Mouse (Mus musculus) G1E-ER4 (cell line): Measurements from ENCODE around the gene Prkch. TPM values are rescaled to one million over a fixed set of nuclear protein-coding genes. Genes with fewer than 3 reads are reported as not detected.

Experiments
- GATA1 ChIP-seq: IDR thresholded peaks from one replicate; pipeline ENCODE4 v1.8.0; 2012; ENCODE audit warnings: low read length, inconsistent platforms
- polyA plus RNA-seq: library from polyadenylated mRNA; stranded (reverse); fragments of >175 nt; gene quantifications from 2 replicates; pipeline ENCODE4 v1.2.3, GENCODE M21; 2012

Gene Prkch
- polyA plus RNA-seq, 1 experiment = not detected

- TF ChIP-seq GATA1 = no peak
Measured at GRCm38 (mm10) chr12:73731848-73732540, 147.4 kb downstream of the Prkch start.

DNA sequence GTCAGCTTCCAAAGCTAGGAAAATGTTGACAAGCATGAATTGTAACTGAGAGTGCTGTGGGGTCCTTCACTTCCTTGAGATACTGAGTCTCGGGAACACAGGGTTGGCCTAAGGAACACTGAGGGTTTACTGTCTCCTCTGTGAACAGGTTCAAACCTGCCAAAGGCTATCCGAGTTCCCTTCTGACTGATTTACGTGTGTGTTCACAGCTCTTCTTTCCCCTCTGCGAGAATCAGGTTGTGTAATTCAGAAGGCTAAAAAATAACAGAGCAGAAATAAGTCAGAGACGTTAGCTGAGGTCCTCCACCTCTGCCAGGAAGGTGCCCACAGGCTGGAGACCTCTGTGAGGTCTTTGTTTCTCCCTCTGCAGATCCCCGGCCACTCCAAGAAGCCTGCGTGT, 148.3 kb downstream of the Prkch start:
- no peak for TF ChIP-seq GATA1

- TF ChIP-seq GATA1 = no peak
Measured at GRCm38 (mm10) chr12:73736931-73737330, 152.3 kb downstream of the Prkch start.

GRCm38 (mm10) chr12:73739611-73740219, 155.1 kb downstream of the Prkch start:
- no peak for TF ChIP-seq GATA1

DNA sequence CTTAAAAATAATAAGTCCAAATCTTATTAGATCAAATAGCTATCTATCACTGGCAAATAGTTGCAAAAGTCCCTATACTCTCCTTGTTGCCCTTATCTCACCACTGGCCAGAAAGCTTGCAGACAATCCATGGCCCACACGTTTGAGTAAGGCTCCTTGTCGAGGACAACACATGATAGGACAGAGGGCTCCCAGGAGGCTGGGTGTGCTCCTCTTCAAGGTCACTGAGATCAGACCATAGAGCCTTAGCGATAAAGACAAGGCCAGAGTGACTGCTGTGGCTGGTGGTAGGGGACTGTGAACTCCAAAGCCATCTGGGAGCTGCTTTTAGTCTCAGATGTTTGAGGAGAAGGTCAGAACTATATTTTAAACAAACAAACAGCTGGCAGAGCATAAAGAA, 158.0 kb downstream of the Prkch start:
- TF ChIP-seq GATA1 = no peak

GRCm38 (mm10) chr12:73743087-73743486, 158.5 kb downstream of the Prkch start:
- no peak for TF ChIP-seq GATA1

DNA sequence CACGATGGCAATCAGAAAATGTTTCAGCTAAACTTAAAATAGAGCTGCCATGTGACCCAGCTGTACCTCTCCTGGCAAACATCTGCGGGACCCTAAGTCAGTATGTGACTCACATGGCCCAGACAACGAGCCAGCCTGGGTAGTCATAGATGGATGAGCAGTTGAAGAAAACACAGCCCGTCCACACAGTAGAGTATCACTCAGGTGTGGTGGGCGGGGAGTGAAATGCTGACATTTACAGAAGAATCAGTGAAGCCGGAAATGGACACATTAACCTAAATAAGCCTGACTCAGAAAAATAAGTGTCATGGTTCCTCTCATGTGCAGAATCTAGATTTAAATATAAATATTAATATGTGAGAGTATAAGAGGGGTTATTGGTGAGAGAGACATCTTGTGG, 161.5 kb downstream of the Prkch start:
- no peak for TF ChIP-seq GATA1

GRCm38 (mm10) chr12:73748373-73748772, 163.8 kb downstream of the Prkch start:
- TF ChIP-seq GATA1 = no peak

- TF ChIP-seq GATA1 = no peak
Measured at GRCm38 (mm10) chr12:73754476-73755150, 170.0 kb downstream of the Prkch start.

DNA sequence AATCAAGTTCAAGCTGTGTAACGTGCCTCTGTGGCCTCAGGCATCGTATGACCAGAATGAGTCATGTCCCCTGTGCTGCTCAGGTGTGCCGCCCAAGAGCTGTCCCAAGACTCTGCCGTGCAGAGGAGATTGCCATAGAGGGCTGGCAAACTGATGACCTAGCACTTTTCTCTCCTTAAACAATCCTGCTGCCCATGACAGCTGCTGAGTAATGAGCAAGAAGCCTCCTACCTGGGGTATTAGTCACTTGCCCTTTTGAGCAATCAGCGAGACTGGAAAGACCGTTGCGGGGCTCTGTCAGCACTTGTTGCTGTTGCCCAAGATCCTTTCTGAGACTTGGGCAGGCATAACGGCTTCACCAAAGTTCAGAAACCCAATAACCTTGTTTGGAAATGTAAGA, 171.1 kb downstream of the Prkch start:
- no peak for TF ChIP-seq GATA1

DNA sequence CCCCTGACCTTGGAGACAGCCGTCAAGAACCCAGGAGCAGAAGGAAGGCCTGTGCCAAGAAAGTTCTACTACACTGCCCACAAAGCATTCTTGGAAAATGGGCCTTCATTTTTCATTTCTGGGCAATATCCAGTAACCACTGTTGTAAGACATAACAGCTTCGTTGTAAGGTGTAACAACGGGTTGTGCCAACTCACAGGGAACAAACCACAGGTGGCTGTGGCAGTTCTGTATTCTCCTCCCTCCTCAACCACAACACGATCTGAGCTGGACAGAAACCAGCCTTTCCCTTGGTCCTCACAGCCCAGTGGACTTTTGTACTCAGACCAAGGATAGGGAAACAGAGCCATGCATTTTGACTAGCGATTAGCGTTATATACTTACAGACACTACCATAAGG, 171.9 kb downstream of the Prkch start:
- TF ChIP-seq GATA1 = no peak

- TF ChIP-seq GATA1 = no peak
Measured at GRCm38 (mm10) chr12:73762001-73762400, 177.4 kb downstream of the Prkch start.

DNA sequence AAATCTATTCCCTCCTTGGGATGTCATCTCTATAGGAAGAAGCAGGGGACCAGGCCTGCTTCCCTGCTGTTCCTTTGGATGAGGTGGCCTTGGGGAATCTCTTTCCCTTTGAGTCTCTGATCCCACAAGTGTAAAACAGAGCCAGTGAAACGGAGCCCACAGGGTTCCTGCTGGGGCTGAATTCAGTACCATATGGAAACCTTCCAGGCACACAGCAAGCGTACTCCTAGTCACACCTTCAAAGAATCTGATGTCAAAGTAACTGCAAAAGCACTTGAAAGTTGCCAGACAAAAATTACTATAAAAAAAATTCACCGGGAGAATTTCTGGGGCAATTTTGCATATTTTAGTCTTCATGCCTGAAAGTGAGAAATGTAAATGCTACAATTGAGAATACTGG, 178.2 kb downstream of the Prkch start:
- TF ChIP-seq GATA1 = no peak

- TF ChIP-seq GATA1 = no peak
Measured at GRCm38 (mm10) chr12:73764649-73765525, 180.3 kb downstream of the Prkch start.

DNA sequence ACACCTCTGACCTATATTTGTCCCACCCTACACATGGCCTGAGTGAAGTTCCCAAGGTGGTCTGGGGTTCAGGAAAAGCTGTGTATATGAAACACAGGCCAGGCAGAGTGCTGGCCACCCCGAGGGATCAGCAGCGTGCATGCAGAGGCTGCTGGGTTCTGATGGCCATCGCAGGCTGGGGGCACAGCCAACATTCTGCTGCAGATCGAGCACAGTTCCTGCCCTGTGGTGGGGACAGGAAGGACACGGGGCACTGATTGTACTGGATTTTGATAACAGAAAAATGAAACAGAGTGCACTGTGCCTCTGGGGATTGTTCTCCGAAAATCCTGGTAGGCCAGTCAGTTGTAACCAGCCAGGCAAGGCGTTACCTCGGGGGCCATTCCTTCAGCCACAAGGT, 181.6 kb downstream of the Prkch start:
- no peak for TF ChIP-seq GATA1

- TF ChIP-seq GATA1 = no peak
Measured at GRCm38 (mm10) chr12:73768788-73769187, 184.2 kb downstream of the Prkch start.
